Mouse (Mus musculus): Measurements from ENCODE around the gene Rara.

DNA sequence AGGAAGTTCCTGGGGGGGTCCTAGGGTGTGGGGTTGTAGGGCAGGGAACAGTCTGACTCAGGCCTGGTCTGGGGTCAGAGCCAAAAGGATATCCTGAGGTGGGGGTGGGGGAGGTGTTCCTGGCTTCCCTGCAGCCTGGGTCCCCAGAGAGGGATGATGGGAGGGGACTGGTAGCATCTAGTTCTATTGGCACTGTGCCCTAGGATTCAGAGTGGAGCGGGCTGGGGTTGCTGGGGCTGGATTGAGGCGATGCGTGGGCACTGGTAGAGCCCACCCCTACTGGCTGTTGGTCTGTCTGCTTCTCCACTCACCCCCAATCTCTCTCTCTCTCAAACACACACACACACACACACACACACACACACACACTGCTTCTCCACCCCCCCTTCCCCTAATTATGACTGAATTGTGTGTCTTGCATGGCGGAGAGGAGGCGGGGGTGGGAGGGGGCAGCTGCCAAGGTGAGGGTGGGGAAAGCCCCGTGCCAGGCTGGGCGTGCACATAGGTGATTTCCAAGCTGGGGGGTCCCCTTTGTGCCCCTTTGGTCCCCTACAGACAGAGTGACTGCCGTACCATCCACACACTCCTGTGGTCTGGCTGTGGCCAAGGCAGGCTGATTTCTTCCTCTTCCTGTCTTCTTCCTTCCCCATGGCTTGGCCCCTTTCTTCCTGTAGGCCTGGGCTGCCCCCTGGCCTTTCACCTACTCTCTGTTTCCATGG, 15.5 kb downstream of the Rara start:
- TF ChIP-seq CTCF (IDR thresholded peaks at IDR 0.05) (no peak), POLR2A (IDR thresholded peaks at IDR 0.05; ENCODE audit: insufficient read depth, low read depth, low read length) (no peak)

Data from heart, adult 2 months (tissue).